Mouse (Mus musculus) thymus, postnatal 14 days (tissue): ENCODE results near the gene Smad1.
"Not testable (repeated sequence)": the region's sequence is repeated elsewhere in the genome, so short reads cannot be mapped to it uniquely, and the experiment has no call there.

Experiments
- DNase-seq: peaks from one replicate; pipeline ENCODE4 v3.0.0; 2021

The Smad1 gene

GRCm38 (mm10) chr8:79398994-79399650 lies at the start of gene Smad1:
Gene Smad1, minus strand, starts transcription at chr8:79399518.
- peak; percentile 88 for DNase-seq

GRCm38 (mm10) chr8:79447260-79447853 lies 48.0 kb upstream of the Smad1 start:
- no peak for DNase-seq

GRCm38 (mm10) chr8:79443460-79444098 lies 44.3 kb upstream of the Smad1 start:
- no peak for DNase-seq

- no peak for DNase-seq
Measured at GRCm38 (mm10) chr8:79433953-79434500, 34.7 kb upstream of the Smad1 start.

- no peak for DNase-seq
Measured at GRCm38 (mm10) chr8:79414907-79415306, 15.6 kb upstream of the Smad1 start.

GRCm38 (mm10) chr8:79410501-79410900 lies 11.2 kb upstream of the Smad1 start:
- no peak for DNase-seq

- DNase-seq = not testable (repeated sequence)
Measured at GRCm38 (mm10) chr8:79407356-79407755, 8.0 kb upstream of the Smad1 start.

GRCm38 (mm10) chr8:79404895-79405557 lies 5.7 kb upstream of the Smad1 start:
- no peak for DNase-seq

GRCm38 (mm10) chr8:79400671-79401070 lies 1.4 kb upstream of the Smad1 start:
- DNase-seq = no peak

GRCm38 (mm10) chr8:79398251-79398981 lies 902 bp downstream of the Smad1 start:
- peak; percentile 57 for DNase-seq

GRCm38 (mm10) chr8:79397705-79398250 lies 1.5 kb downstream of the Smad1 start:
- no peak for DNase-seq

GRCm38 (mm10) chr8:79396911-79397310 lies 2.4 kb downstream of the Smad1 start:
- DNase-seq = no peak

- DNase-seq = no peak
Measured at GRCm38 (mm10) chr8:79394009-79394408, 5.3 kb downstream of the Smad1 start.

GRCm38 (mm10) chr8:79393215-79393614 lies 6.1 kb downstream of the Smad1 start:
- DNase-seq = no peak

GRCm38 (mm10) chr8:79392649-79393048 lies 6.7 kb downstream of the Smad1 start:
- DNase-seq = no peak

GRCm38 (mm10) chr8:79391454-79391853 lies 7.9 kb downstream of the Smad1 start:
- DNase-seq = no peak

GRCm38 (mm10) chr8:79389074-79389786 lies 10.1 kb downstream of the Smad1 start:
- DNase-seq = no peak

GRCm38 (mm10) chr8:79386831-79387230 lies 12.5 kb downstream of the Smad1 start:
- DNase-seq = no peak

GRCm38 (mm10) chr8:79386358-79386757 lies 13.0 kb downstream of the Smad1 start:
- no peak for DNase-seq

- DNase-seq = no peak
Measured at GRCm38 (mm10) chr8:79384276-79385271, 14.7 kb downstream of the Smad1 start.
